Mouse (Mus musculus) embryo, embryonic 11.5 days (tissue): Measurements from ENCODE around the gene Tdp1.

Experiments
- DNase-seq: peaks from one replicate; pipeline ENCODE4 v3.0.0-alpha.2; 2012; ENCODE audit warnings: low read depth, low spot score

Gene Tdp1

DNA sequence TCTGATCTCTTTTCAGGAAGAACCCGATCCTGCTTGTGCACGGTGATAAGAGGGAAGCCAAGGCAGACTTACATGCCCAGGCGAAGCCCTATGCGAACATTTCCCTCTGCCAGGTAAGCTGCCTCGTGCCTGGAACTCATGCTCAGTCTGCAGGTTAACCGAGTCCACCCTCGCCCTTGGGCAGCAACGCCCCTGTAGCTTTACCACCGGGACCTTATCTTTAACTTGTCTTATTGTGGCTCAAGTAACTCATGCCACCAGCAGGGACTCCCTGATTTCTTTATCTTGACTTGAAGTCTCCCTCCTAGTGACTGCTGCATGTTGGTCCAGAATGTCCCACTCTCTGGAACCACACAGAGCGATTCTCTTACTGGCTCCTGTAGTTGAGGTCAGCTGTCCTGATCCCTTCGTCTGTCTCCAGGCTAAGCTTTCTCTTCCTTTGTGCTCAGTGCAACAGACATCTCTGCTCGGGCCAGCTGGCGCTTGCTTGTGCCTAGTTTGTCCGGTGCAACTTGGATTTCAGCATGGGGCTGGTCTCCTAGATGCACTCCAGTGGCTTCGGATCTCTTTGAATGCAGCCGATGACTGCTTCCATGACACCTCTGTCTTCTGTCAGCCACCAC is 14.0 kb downstream of the Tdp1 start:
- DNase-seq = no peak

GRCm38 (mm10) chr12:99899991-99900390 is 15.7 kb downstream of the Tdp1 start:
- no peak for DNase-seq

DNA sequence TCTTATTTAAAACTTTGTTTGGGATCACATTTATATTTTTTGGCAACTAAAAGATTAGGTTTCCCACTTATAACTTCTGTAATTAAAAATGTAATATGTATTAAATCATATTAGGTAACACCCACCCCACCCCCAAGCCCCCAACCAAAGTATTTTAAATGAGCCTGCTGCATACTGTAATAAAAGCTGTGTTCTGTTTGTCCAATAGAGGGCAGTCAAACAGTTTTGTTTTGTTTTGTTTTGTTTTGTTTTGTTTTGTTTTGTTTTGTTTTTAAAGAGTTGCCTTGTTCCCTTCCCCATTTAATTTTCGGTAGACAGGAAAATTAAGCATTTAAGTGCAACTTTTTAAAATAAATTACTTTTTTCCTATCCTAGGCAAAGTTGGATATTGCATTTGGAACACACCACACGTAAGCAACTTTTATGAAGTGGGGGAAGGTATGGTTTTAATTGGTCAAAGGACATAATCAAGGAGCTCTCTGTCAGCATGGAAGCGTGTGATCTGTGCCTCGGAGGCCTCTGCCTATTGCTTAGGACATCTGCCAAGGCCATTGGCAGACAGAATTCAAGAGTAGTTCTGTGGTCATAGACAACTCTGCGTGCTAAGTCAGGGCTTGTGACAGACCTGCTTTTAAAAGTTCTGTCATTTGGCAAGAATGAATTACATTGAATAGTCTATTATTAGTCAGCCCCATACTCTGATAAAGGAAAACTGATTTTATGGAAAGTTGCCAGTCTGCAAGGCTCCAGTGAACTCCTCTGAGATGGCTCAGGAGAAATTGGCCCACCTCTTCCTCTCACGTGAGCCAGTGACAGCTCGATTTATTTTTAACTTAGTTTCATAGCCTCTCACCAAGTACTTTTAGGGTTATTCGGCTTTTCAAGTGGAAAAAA is 17.9 kb downstream of the Tdp1 start:
- no peak for DNase-seq

DNA sequence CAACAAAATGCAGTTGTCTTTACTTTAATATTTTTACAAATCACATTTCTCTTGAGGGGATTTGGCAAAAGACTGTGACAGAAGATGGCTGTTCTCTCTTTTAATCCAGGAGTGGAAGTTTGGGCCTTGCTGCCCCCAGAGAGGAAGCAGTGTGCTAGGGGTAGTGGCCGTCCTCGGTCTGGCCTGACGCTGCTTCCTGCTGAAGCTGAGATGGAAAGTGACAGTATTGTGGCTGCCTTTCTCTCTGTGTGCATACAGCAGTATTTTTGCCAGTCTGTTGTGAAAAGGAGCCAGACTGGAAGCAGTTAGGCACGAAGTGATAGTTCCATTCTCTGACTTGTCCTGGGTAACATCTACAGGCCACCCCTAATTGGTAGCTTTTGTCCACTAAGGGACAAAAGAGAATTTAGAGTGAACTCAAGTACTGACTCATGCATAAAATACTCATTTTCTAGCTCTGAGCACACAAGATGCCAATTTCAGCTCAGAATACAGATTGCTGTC is 18.6 kb downstream of the Tdp1 start:
- no peak for DNase-seq

- no peak for DNase-seq
These were observed 20.2 kb downstream of the Tdp1 start for GRCm38 (mm10) chr12:99904537-99904936.

GRCm38 (mm10) chr12:99911466-99911865 is 27.1 kb downstream of the Tdp1 start:
- DNase-seq = no peak

GRCm38 (mm10) chr12:99917800-99918427 is 33.6 kb downstream of the Tdp1 start:
- no peak for DNase-seq

DNA sequence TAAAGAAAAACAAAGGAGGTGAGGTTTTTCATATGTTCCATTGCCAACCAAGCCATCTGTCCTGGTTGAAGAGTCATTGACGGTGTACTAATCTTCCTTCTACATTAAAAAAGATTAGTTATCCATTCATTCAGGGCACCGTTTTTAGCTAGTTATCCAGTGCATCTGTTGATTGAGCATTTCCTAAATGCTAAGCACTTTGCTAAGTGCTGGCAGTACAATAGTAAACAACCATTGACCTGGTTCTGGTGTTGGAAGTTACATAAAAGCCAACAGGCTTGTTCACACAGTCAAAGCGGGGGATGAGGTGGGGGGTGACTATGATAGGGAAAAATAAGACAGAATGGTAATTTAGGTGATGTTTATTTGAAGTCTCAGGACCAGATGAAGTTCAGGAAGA is 35.3 kb downstream of the Tdp1 start:
- DNase-seq = no peak

- DNase-seq = no peak
These were observed 36.7 kb downstream of the Tdp1 start for GRCm38 (mm10) chr12:99921045-99921444.

GRCm38 (mm10) chr12:99923131-99923606 is 38.9 kb downstream of the Tdp1 start:
- DNase-seq = no peak

DNA sequence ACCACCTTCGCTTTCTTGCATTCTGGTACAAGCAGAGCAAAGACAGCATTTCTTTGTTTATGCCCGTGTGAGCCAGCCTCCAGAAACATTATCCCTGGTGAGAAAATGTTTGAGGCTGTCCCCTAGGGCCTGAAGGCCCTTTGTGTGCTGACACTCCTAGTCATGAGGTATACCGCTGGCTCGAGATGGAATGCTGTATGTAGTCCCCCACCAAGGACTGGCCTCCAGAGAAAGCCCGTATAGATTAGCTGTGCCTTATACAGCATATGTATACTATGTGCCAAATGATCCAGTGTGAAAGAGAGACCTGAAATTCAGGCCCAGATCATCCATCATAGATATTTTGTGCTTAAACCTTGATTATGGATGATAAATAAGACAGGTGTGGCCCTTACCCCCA is 39.4 kb downstream of the Tdp1 start:
- DNase-seq = no peak

GRCm38 (mm10) chr12:99928311-99928710 is 44.0 kb downstream of the Tdp1 start:
- no peak for DNase-seq

DNA sequence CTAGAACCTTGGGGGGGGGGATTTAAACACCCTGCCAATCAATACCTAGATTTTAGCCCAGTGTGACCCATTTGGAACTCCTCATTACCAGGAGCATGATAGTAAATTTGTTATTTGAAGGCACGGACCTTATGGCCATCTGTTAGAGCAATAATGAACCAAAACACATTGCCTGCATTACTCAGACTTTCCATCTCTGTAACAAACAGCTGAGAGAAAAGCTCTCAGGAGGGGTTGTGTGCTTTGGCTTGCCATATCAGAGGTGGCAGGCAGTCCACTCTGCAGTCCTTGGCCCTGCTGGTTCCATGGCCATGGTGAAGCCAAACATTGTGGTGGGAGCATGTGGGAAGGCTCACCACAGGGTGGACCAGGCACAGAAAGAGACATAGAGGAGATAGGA is 44.8 kb downstream of the Tdp1 start:
- DNase-seq = no peak

DNA sequence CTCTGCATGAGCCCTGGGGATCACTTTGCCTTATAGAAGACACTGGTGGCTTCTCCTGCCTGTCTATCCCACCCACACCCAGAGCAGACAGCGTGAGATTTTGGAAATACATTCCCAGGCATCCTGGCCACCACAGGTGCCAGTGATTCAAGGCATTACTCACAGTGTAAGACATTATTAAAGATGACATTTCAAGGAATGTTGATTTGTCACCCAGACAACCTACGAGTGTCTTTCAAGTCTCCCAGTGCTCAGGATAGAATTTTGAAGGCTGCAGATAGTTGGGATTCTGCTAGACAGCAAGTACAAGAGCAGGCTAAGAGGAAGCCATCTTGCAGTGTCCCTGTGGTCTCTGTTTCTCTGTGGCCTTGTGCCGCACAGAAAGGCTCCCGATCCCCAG is 47.9 kb downstream of the Tdp1 start:
- no peak for DNase-seq

- no peak for DNase-seq
These were observed 49.3 kb downstream of the Tdp1 start for GRCm38 (mm10) chr12:99933630-99934029.

- DNase-seq = no peak
These were observed 51.1 kb downstream of the Tdp1 start for GRCm38 (mm10) chr12:99935403-99935802.

GRCm38 (mm10) chr12:99938476-99938875 is 54.2 kb downstream of the Tdp1 start:
- no peak for DNase-seq

GRCm38 (mm10) chr12:99939179-99939578 is 54.9 kb downstream of the Tdp1 start:
- no peak for DNase-seq

DNA sequence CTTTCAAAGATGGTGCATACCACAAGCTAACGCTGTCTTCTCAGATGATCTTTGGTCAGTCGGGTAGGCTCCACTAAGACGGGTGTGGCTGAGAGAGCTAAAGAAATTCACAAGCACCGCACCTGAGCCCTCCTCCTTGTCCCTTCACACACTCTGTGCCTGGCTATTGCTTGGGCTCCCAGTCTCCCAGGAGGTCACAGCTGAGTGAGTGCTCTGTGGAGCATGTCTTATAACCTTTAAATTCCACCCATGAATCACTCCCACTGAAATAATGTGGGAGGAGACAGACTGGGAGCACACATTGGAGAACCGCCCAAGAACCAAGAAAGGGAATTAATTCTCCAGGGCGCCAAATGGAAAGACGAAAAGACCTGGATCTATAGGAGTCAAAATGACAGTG is 56.4 kb downstream of the Tdp1 start:
- DNase-seq = no peak

GRCm38 (mm10) chr12:99942441-99942840 is 58.1 kb downstream of the Tdp1 start:
- DNase-seq = no peak

DNA sequence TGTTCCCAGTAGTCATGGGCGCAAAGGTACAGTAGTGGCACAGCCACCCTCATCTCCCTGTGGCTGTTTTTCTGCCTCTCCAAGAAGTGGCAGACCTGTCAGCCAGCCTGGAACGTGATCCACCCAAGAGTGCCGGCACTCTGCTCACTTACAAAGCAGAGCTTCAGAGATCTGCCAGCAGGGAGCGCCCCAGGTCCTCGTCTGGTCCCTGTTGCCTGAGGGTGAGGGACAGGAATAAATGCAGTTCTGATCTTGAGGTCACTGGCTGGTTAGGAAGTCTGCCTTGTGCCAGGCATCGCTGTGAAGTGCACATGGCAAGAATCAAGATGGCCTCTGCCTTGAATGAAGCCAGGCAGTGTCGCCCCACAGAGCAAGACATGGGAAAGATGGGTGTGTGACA is 68.6 kb downstream of the Tdp1 start:
- DNase-seq = no peak

DNA sequence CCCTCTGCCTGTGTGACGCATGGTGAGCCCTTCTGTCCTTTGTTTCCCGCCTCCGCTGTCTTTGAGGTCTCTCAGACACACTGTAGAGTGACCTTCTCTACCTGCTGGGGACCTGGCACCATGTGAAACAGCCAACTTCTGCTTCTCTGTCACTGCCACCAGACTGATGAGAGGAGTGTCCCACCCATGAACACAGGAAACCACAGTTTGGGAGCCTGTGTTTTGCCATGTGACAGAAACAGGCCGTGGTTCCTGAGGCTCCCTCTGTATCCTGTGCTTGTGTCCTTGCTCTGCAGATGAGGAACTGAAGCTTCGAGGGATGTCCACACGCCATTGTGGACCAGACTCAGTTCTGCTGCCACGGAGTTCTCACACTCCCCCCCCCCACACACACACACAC is 72.1 kb downstream of the Tdp1 start:
- DNase-seq = no peak
